Comparison of ENCODE assay signal across 8 mouse cellular contexts in genomic region chr2:10788509-10788908, GRCm38 (mm10).
A peak's percentile ranks its signal among the peaks of the same experiment; 100 is the strongest.
DNase-seq lines count a peak whose midpoint lies in the region; ATAC-seq and TF ChIP-seq lines count a peak whose summit lies in the region.

No protein-coding gene starts in this region.

- peak; percentile 90 for ATAC-seq in lung, embryonic 14.5 days (ENCODE audit: insufficient read depth)
- ATAC-seq in megakaryocyte progenitor cell, adult 5-6 weeks (replicated peaks; ENCODE audit: poor library complexity) = no peak
- no peak for ATAC-seq in liver, embryonic 12.5 days

- H3K4me1 ChIP-seq in lung, embryonic 14.5 days (ENCODE audit: insufficient read depth) = no peaks in the 10 kb centered on the region
- H3K4me1 ChIP-seq in liver, embryonic 12.5 days = no peaks in the 10 kb centered on the region

- H3K4me3 ChIP-seq in lung, embryonic 14.5 days (ENCODE audit: low read depth, low read length) = no peak overlapping the region
- H3K4me3 ChIP-seq in liver, embryonic 12.5 days = no peak overlapping the region

- H3K27ac ChIP-seq in lung, embryonic 14.5 days (ENCODE audit: low read depth) = no peak overlapping the region
- no peak overlapping the region for H3K27ac ChIP-seq in liver, embryonic 12.5 days

- H3K9ac ChIP-seq in lung, embryonic 14.5 days = no peak overlapping the region
- H3K9ac ChIP-seq in liver, embryonic 12.5 days = no peak overlapping the region

- H3K4me2 ChIP-seq in lung, embryonic 14.5 days = no peak overlapping the region
- no peak overlapping the region for H3K4me2 ChIP-seq in liver, embryonic 12.5 days

- H3K36me3 ChIP-seq in lung, embryonic 14.5 days (ENCODE audit: insufficient read depth) = no peaks in the 10 kb centered on the region
- H3K36me3 ChIP-seq in liver, embryonic 12.5 days = no peaks in the 10 kb centered on the region

- no peaks in the 10 kb centered on the region for H3K9me3 ChIP-seq in lung, embryonic 14.5 days (ENCODE audit: low read depth, low read length)
- H3K9me3 ChIP-seq in liver, embryonic 12.5 days (replicated peaks) = no peaks in the 10 kb centered on the region

- no peak for TF ChIP-seq CTCF in lung, embryonic 14.5 days (IDR thresholded peaks at IDR 0.05; ENCODE audit: low read depth)

- peak; percentile 41 for DNase-seq in urinary bladder, postnatal 25 days (ENCODE audit: low spot score)
- DNase-seq in urinary bladder, postnatal 10 days (ENCODE audit: low spot score) = no peak
- DNase-seq in fibroblast of lung, adult 2 months (ENCODE audit: low read depth) = peak; percentile 42
- peak; percentile 62 to 75 for DNase-seq in heart, postnatal 36 days
- DNase-seq in lung, embryonic 14.5 days = peak; percentile 70
- DNase-seq in right cerebral cortex, postnatal 4 days = peak; percentile 61

- intact Hi-C loops in heart, postnatal 36 days (cut with DNase I) = no loop called here

- no peaks in the 10 kb centered on the region for H3K27me3 ChIP-seq in lung, embryonic 14.5 days (ENCODE audit: insufficient read depth, low read length)
- no peaks in the 10 kb centered on the region for H3K27me3 ChIP-seq in liver, embryonic 12.5 days (replicated peaks)

- 24% methylated on average over 1 of the region's 1 CpGs for WGBS in lung, embryonic 14.5 days
- 70% methylated on average over 1 of the region's 1 CpGs for WGBS in liver, embryonic 12.5 days (ENCODE audit: insufficient replicate concordance)
